Comparison of ENCODE assay signal across 11 mouse cellular contexts in genomic region chr13:97487746-97488473, GRCm38 (mm10).
A peak's percentile ranks its signal among the peaks of the same experiment; 100 is the strongest.
DNase-seq lines count a peak whose midpoint lies in the region; ATAC-seq and TF ChIP-seq lines count a peak whose summit lies in the region.
"Had no signal": no experiment of that assay in that cellular context is flagged by ENCODE, and none has a peak within 500 bp of the region (broad histone marks: within the 10 kb centered on the region; RNA-seq: fewer than 3 reads in every experiment).

No protein-coding gene starts in this region.

- H3K27ac ChIP-seq in kidney, embryonic 15.5 days: peak overlapping the region; percentile 41; the same call in 1 of the 2 replicates
- H3K27ac ChIP-seq in ES-Bruce4 (ENCODE audit: insufficient read depth, low read length): peak overlapping the region; percentile 67
- no peak overlapping the region for H3K27ac ChIP-seq in limb, embryonic 12.5 days
- H3K27ac ChIP-seq in heart, embryonic 11.5 days (ENCODE audit: low read depth, low read length): no peak overlapping the region

- no peak for TF ChIP-seq CTCF in ES-Bruce4 (IDR thresholded peaks at IDR 0.05; ENCODE audit: low read depth, low read length)

- H3K27me3 ChIP-seq in kidney, embryonic 15.5 days: no peaks in the 10 kb centered on the region
- no peaks in the 10 kb centered on the region for H3K27me3 ChIP-seq in ES-Bruce4 (ENCODE audit: control insufficient read depth, insufficient read depth, low read length, poor library complexity, severe bottlenecking)
- H3K27me3 ChIP-seq in limb, embryonic 12.5 days: peaks cover 16% of the 10 kb centered on the region; the same call in 1 of the 2 replicates
- H3K27me3 ChIP-seq in heart, embryonic 11.5 days (ENCODE audit: control insufficient read depth, insufficient read depth, low read length): no peaks in the 10 kb centered on the region; the same call in 1 of the 2 replicates

- 21% methylated on average over 9 of the region's 9 CpGs for WGBS in kidney, embryonic 15.5 days
- 17% methylated on average over 9 of the region's 9 CpGs for WGBS in limb, embryonic 12.5 days
- WGBS in heart, embryonic 11.5 days (ENCODE audit: insufficient replicate concordance): 75% methylated on average over 9 of the region's 9 CpGs

- no peaks in the 10 kb centered on the region for H3K9me3 ChIP-seq in kidney, embryonic 15.5 days (replicated peaks)
- no peaks in the 10 kb centered on the region for H3K9me3 ChIP-seq in ES-Bruce4 (replicated peaks; ENCODE audit: control insufficient read depth, insufficient read depth, low read length, poor library complexity, severe bottlenecking)
- H3K9me3 ChIP-seq in limb, embryonic 12.5 days: no peaks in the 10 kb centered on the region
- H3K9me3 ChIP-seq in heart, embryonic 11.5 days (replicated peaks; ENCODE audit: control insufficient read depth, low read length): no peaks in the 10 kb centered on the region

- no peak overlapping the region for H3K4me3 ChIP-seq in kidney, embryonic 15.5 days (replicated peaks)
- peak overlapping the region; percentile 8 for H3K4me3 ChIP-seq in ES-Bruce4 (ENCODE audit: low read depth, low read length)
- H3K4me3 ChIP-seq in limb, embryonic 12.5 days (replicated peaks): no peak overlapping the region
- no peak overlapping the region for H3K4me3 ChIP-seq in heart, embryonic 11.5 days (ENCODE audit: low read depth, low read length)

- peaks cover 28% of the 10 kb centered on the region for H3K4me1 ChIP-seq in kidney, embryonic 15.5 days
- no peaks in the 10 kb centered on the region for H3K4me1 ChIP-seq in ES-Bruce4 (ENCODE audit: control insufficient read depth, insufficient read depth, low read length)
- peaks cover 61% of the 10 kb centered on the region for H3K4me1 ChIP-seq in limb, embryonic 12.5 days (replicated peaks)
- peaks cover 21% of the 10 kb centered on the region; the same call in 1 of the 2 replicates for H3K4me1 ChIP-seq in heart, embryonic 11.5 days (ENCODE audit: control insufficient read depth, insufficient read depth, low read length)

- H3K9ac ChIP-seq in kidney, embryonic 15.5 days: no peak overlapping the region
- H3K9ac ChIP-seq in ES-Bruce4 (ENCODE audit: low read depth, poor library complexity, severe bottlenecking): peak overlapping the region; percentile 91
- H3K9ac ChIP-seq in limb, embryonic 12.5 days (replicated peaks): no peak overlapping the region
- H3K9ac ChIP-seq in heart, embryonic 11.5 days (ENCODE audit: low read depth, low read length): no peak overlapping the region
- H3K9ac ChIP-seq: liver, postnatal 0 days had no signal

- no peaks in the 10 kb centered on the region for H3K36me3 ChIP-seq in kidney, embryonic 15.5 days
- peaks cover 75% of the 10 kb centered on the region for H3K36me3 ChIP-seq in ES-Bruce4 (ENCODE audit: control insufficient read depth, insufficient read depth, low read length, poor library complexity, severe bottlenecking)
- no peaks in the 10 kb centered on the region for H3K36me3 ChIP-seq in limb, embryonic 12.5 days
- no peaks in the 10 kb centered on the region for H3K36me3 ChIP-seq in heart, embryonic 11.5 days (ENCODE audit: control insufficient read depth, insufficient read depth, low read length)

- TF ChIP-seq POLR2A in ES-Bruce4 (IDR thresholded peaks at IDR 0.05; ENCODE audit: insufficient read depth, low read length): no peak

- no peak for DNase-seq in kidney, postnatal 36 days
- peak; percentile 52 for DNase-seq in R1 (ENCODE audit: low read depth, low spot score)
- DNase-seq in urinary bladder, adult 18-20 months (ENCODE audit: low spot score in 2 of 2): no peak
- DNase-seq: cerebellum, postnatal 25 days; gastrocnemius, postnatal 36 days; liver, postnatal 0 days; thymus, postnatal 36 days had no signal

- TF ChIP-seq EP300 in ES-Bruce4 (IDR thresholded peaks at IDR 0.05; ENCODE audit: insufficient read depth, low read depth, low read length): no peak

- H3K4me2 ChIP-seq in kidney, embryonic 15.5 days: peak overlapping the region; percentile 40
- H3K4me2 ChIP-seq in limb, embryonic 12.5 days: peak overlapping the region; percentile 42
- H3K4me2 ChIP-seq in heart, embryonic 11.5 days: no peak overlapping the region

- ATAC-seq in kidney, embryonic 15.5 days (replicated peaks; ENCODE audit: low FRiP score): peak; percentile 46; the same call in 1 of the 2 replicates
- peak; percentile 64; the same call in 1 of the 2 replicates for ATAC-seq in limb, embryonic 12.5 days (ENCODE audit: insufficient number of reproducible peaks, insufficient read depth, low FRiP score, low TSS enrichment, low read depth)
- ATAC-seq in heart, embryonic 11.5 days (replicated peaks; ENCODE audit: insufficient number of reproducible peaks, low FRiP score, low TSS enrichment): no peak
- ATAC-seq: liver, postnatal 0 days had no signal

Comparison
In these comparisons a context has a peak if more than half of its experiments do, and no peak if none do; other contexts are left out.
1. H3K27ac ChIP-seq: peak in kidney, embryonic 15.5 days (single experiment) and ES-Bruce4 (single experiment); none in limb, embryonic 12.5 days (single experiment) and heart, embryonic 11.5 days (single experiment).